Mouse (Mus musculus) lung, postnatal 0 days (tissue): ENCODE data around the gene Polr3gl. TPM values are rescaled to one million over a fixed set of nuclear protein-coding genes. Genes with fewer than 3 reads are reported as not detected.
"Not testable (repeated sequence)": the region's sequence is repeated elsewhere in the genome, so short reads cannot be mapped to it uniquely, and the experiment has no call there.

Experiments
- ATAC-seq: fragments of 200-750 bp; cut with Nextera tagmentation; 2 replicates; pipeline ENCODE4 v1.8.0; 2017; ENCODE audit warnings: moderate library complexity
- DNase-seq: peaks from one replicate; pipeline ENCODE4 v3.0.0-alpha.2; 2016; ENCODE audit warnings: low spot score
- H3K27ac ChIP-seq: fragments of 300-500 bp; sonication (generic); 2 replicates; pipeline ENCODE4 v1.5.1; 2014; ENCODE audit warnings: antibody characterized with exemption, mild to moderate bottlenecking, low read length, mixed read lengths
- H3K27me3 ChIP-seq: fragments of 300-500 bp; sonication (generic); replicated peaks from 2 replicates; pipeline ENCODE4 v1.6.1; 2014; ENCODE audit warnings: low read length, mixed read lengths; ENCODE audit not compliant: insufficient read depth
- H3K36me3 ChIP-seq: fragments of 300-500 bp; sonication (generic); 2 replicates; pipeline ENCODE4 v1.6.1; 2014; ENCODE audit warnings: low read length, mixed read lengths; ENCODE audit not compliant: insufficient read depth
- H3K4me1 ChIP-seq: fragments of 300-500 bp; sonication (generic); 2 replicates; pipeline ENCODE4 v1.6.1; 2014; ENCODE audit warnings: antibody characterized with exemption, low read depth, low read length, mixed read lengths; ENCODE audit not compliant: insufficient read depth
- H3K4me2 ChIP-seq: fragments of 300-500 bp; sonication (generic); replicated peaks from 2 replicates; pipeline ENCODE4 v1.6.1; 2014; ENCODE audit warnings: low read depth, mild to moderate bottlenecking, low read length, moderate library complexity, mixed read lengths
- H3K4me3 ChIP-seq: fragments of 300-500 bp; sonication (generic); 2 replicates; pipeline ENCODE4 v1.5.1; 2014; ENCODE audit warnings: low read depth, low read length
- H3K9ac ChIP-seq: fragments of 300-500 bp; sonication (generic); replicated peaks from 2 replicates; pipeline ENCODE4 v1.6.1; 2014; ENCODE audit warnings: low read depth, mild to moderate bottlenecking
- H3K9me3 ChIP-seq: fragments of 300-500 bp; sonication (generic); 2 replicates; pipeline ENCODE4 v1.6.1; 2016; ENCODE audit warnings: low read length, mixed read lengths
- CTCF ChIP-seq: IDR thresholded peaks from 2 replicates; pipeline ENCODE4 v1.5.1; 2016; ENCODE audit warnings: antibody characterized with exemption, mild to moderate bottlenecking
- EP300 ChIP-seq: IDR thresholded peaks from 2 replicates; pipeline ENCODE4 v1.6.1; 2016; ENCODE audit warnings: antibody characterized with exemption, mild to moderate bottlenecking, control low read depth
- WGBS: fragments of 180-500 bp; shearing (Covaris S2); extraction: QIAGEN DNeasy Blood & Tissue Kit; methylation state at CpG from one replicate; pipeline ENCODE4 v1.1.7; 2014; 5-methylcytosine and 5-hydroxymethylcytosine counted together
- polyA plus RNA-seq: library from polyadenylated mRNA; unstranded; fragments of >200 nt; fragmentation: Nextera tagmentation; extraction: Ambion mirVana; gene quantifications from 2 replicates; pipeline ENCODE4 v1.2.1, GENCODE M21; 2015

Polr3gl gene
- polyA plus RNA-seq, 1 experiment from 2014 or later, result 36.7 TPM

GRCm38 (mm10) chr3:96632058-96632457, 38.1 kb upstream of the Polr3gl start:
- no peak for TF ChIP-seq CTCF
- no peak for TF ChIP-seq EP300

GRCm38 (mm10) chr3:96629729-96630600, 36.0 kb upstream of the Polr3gl start, which contains the start of gene Rbm8a:
Gene Rbm8a, plus strand, starts transcription at chr3:96629933.
- Histone ChIP-seq H3K4me1 (peaks cover 4% of the 10 kb centered on the region; the same call in 1 of the 2 replicates), H3K27me3 (no peaks in the 10 kb centered on the region), H3K9ac (peak within 1 kb of the TSS; percentile 71), H3K4me3 (peak within 1 kb of the TSS; percentile 80), H3K27ac (peak within 1 kb of the TSS; percentile 85), H3K4me2 (peak within 1 kb of the TSS; percentile 79), H3K36me3 (no peaks in the 10 kb centered on the region), H3K9me3 (no peaks in the 10 kb centered on the region)
- TF ChIP-seq CTCF (no peak), EP300 (peak; percentile 30)
- 1% methylated on average over 47 of the region's 48 CpGs for WGBS
- peak; percentile 98 for DNase-seq
- peak; percentile 99 for ATAC-seq

More at GRCm38 (mm10) chr3:96632058-96632457, 38.1 kb upstream of the Polr3gl start:
- Histone ChIP-seq H3K9ac (no peak overlapping the region), H3K36me3 (no peaks in the 10 kb centered on the region), H3K9me3 (no peaks in the 10 kb centered on the region), H3K4me1 (peaks cover 4% of the 10 kb centered on the region; the same call in 1 of the 2 replicates), H3K4me3 (no peak overlapping the region), H3K27me3 (no peaks in the 10 kb centered on the region), H3K4me2 (no peak overlapping the region), H3K27ac (no peak overlapping the region)
- no peak for DNase-seq
- ATAC-seq, result no peak

- Histone ChIP-seq H3K27ac (no peak overlapping the region), H3K4me3 (no peak overlapping the region), H3K36me3 (peaks cover 20% of the 10 kb centered on the region; the same call in 1 of the 2 replicates), H3K9ac (no peak overlapping the region), H3K4me1 (no peaks in the 10 kb centered on the region), H3K9me3 (no peaks in the 10 kb centered on the region), H3K27me3 (no peaks in the 10 kb centered on the region), H3K4me2 (no peak overlapping the region)
- ATAC-seq (no peak), DNase-seq (no peak)
- WGBS, result 86% methylated on average over 4 of the region's 4 CpGs
- TF ChIP-seq CTCF (no peak), EP300 (no peak)
Observed at GRCm38 (mm10) chr3:96623201-96623600, 29.2 kb upstream of the Polr3gl start.

- Histone ChIP-seq H3K36me3 (peaks cover 20% of the 10 kb centered on the region; the same call in 1 of the 2 replicates), H3K4me2 (no peak overlapping the region), H3K9ac (no peak overlapping the region), H3K4me3 (no peak overlapping the region), H3K9me3 (no peaks in the 10 kb centered on the region), H3K27me3 (no peaks in the 10 kb centered on the region), H3K4me1 (no peaks in the 10 kb centered on the region), H3K27ac (no peak overlapping the region)
- WGBS, result 93% methylated on average over 3 of the region's 3 CpGs
- no peak for DNase-seq
- TF ChIP-seq EP300, result no peak
- no peak for TF ChIP-seq CTCF
- no peak for ATAC-seq
Observed at GRCm38 (mm10) chr3:96617941-96618340, 24.0 kb upstream of the Polr3gl start.

DNA sequence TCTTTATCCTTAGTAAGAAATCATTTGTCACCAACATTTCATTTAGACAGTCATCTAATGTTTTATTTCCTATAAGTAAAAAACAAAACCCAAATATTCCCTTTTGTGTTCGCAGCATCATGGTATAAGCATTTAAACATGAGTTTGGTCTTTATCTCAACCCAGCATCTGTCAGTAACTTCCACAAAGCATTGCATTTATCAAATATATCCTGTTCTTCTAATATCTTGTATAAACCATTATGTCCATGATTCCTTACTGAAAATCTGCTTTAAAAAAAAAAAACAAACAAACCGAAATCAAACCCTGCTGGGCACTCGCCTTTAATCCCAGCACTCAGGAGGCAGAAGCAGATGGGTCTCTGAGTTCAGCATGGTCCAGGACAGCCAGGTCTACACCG, 12.6 kb upstream of the Polr3gl start:
- DNase-seq (no peak), ATAC-seq (no peak)
- Histone ChIP-seq H3K36me3 (no peaks in the 10 kb centered on the region), H3K27ac (no peak overlapping the region), H3K4me2 (no peak overlapping the region), H3K9me3 (no peaks in the 10 kb centered on the region), H3K4me1 (no peaks in the 10 kb centered on the region), H3K27me3 (no peaks in the 10 kb centered on the region), H3K4me3 (no peak overlapping the region), H3K9ac (no peak overlapping the region)
- 81% methylated on average over 4 of the region's 4 CpGs for WGBS
- TF ChIP-seq EP300 (no peak), CTCF (no peak)

- not testable (repeated sequence) for ATAC-seq, H3K4me2 ChIP-seq, DNase-seq, H3K27me3 ChIP-seq, H3K4me1 ChIP-seq, H3K9ac ChIP-seq, H3K27ac ChIP-seq, H3K9me3 ChIP-seq, H3K4me3 ChIP-seq, H3K36me3 ChIP-seq
- WGBS, result 87% methylated on average over 3 of the region's 4 CpGs
Observed at GRCm38 (mm10) chr3:96606007-96606406, 12.0 kb upstream of the Polr3gl start.
